Mouse (Mus musculus) forelimb bud, embryonic 11.5 days (tissue): ENCODE results near the gene Arih1.

Experiments used
- DNase-seq: peaks from one replicate; pipeline ENCODE4 v3.0.0-alpha.2; 2012; ENCODE audit warnings: low read depth, low spot score

Arih1 gene

DNA sequence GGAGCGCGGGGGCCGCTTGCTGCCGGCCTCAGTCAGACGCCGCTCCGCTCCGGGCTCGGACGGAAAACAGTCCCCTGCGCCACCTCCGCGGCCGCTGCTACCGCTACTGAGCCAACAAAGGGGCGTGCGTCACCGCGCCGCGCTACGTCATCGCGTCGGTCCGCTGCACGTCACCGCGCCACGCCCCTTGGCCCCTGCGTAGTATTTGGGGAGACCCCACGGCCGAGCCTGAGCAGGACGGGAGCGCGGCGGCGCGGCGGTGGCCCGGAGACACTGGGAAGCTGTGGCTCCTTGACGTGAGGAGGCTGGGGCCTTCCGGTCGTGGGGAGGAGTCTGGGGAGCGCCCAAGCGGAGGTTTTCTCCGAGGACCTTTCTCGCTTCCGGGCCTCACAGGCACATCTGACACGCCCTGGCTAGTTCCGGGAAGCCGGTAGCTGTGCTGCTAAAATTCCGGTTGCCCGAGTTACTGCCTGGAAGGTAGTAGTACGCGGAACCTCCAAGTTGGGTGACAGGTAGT is at the start of gene Arih1:
TSS of gene Arih1 (minus strand) at position 70 of the 517 bp plus-strand sequence.
- DNase-seq: peak; percentile 98

GRCm38 (mm10) chr9:59533889-59534288 is 47.5 kb upstream of the Arih1 start:
- DNase-seq: no peak

DNA sequence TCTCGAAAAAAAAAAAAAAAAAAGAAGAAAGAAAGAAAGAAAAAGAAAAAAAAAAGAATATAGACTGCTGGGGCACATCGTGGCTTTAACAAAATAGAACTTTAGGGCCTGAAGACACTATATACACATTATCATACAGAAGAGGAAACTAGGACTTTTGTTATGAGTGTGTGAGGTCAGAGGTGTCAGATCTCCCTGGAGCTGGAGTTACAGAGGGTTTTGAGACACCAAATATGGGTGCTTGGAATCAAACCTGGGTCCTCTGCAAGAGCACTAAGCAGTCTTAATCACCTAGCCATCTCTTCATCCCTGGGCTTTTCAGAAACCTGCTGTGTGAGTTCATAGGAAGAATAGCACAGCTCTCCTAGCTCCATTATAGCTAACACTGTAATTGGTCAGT is 47.0 kb upstream of the Arih1 start:
- DNase-seq: no peak

DNA sequence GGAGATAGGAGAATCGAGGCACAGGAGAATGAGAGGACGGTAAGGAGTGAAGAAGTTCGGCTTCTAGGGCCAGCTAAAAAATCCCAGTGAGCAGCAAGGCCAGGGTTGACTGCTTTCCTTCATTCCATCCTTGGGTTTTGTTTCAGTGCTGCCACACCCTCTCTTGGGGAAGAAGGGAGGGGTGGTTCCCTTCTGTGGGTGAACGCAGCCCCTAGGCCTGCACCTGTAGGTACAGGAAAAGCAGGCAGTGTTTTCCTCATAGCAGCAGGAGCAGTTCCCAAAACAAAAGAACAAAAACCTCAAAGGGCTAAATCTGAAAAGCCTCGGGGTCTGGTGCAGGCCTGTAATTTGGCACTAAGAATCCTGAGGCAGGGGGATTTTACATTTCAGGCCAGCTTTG is 45.2 kb upstream of the Arih1 start:
- DNase-seq: no peak

DNA sequence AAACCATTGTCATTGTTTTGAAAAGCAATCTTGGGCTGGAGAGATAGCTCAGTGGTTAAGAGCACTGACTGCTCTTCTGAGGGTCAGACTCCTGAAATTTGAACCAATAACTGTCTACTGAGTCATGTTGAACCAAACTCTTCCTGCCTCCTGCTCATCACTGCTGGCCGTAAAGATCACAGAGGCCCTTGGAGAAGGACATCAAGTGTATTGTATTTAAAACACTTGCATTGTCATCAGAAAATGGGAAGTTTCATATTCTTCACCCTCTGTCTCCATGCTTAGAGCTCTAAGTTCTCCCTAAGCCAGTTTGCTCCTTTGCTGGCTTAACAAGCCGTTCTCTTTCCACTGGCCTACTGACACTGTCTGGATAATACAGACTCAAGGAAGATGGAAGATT is 41.9 kb upstream of the Arih1 start:
- DNase-seq: no peak

DNA sequence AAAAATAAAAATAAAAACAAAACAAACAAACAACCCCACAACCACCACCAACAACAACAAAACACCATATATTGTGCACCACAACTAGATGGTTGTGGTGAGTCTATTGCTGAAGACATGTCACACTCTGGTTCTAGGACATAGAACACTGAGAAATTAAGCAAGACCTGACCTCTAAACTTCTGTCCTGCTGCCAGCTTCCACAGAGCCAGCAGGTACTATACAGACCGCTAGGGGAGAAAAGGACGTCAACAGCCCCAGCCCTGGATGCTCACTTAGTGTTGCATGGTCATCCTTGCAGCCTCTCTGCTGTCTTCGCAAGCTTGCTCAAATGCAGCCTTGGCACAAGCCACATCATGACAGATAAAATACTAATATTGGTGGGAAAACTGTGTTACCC is 41.2 kb upstream of the Arih1 start:
- no peak for DNase-seq

DNA sequence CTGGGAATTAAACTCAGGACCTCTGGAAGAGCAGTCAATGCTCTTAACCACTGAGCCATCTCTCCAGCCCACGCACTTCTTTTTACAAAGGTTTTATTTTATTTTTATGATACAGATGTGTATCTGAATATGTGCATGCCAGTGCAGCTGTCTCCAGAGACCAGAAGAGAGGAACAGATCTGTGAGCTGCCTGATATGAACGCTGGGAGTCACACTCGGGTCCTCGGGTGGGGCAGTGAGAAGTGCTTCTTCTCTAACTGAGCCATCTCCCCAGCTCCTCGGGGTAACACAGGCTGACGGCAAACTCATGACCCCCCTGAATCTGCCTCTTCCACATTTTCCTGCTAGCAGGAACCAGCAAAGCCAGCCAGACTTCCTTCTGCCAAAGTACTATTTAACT is 40.3 kb upstream of the Arih1 start:
- no peak for DNase-seq

GRCm38 (mm10) chr9:59522906-59523305 is 36.5 kb upstream of the Arih1 start:
- no peak for DNase-seq

GRCm38 (mm10) chr9:59519396-59519795 is 33.0 kb upstream of the Arih1 start:
- no peak for DNase-seq

- no peak for DNase-seq
These were observed 32.6 kb upstream of the Arih1 start for GRCm38 (mm10) chr9:59518976-59519375.

GRCm38 (mm10) chr9:59517127-59517526 is 30.7 kb upstream of the Arih1 start:
- DNase-seq: no peak

DNA sequence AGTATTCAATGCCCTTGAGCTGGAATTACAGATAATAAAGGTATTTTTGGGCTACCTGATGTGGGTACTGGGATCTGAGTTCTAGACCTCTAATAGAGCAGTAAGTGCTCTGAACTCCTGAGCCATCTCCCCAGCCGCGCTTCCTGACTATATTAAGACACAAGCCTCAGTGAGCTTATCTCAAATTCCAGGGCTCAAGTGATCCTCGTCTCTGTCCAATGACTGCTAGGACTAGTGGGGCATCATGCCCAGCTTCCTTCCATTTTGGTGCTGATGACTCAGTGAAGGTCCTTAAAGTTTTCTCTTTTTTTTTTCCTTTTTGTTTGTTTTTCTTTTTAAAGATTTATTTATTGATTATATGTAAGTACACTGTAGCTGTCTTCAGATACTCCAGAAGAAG is 28.7 kb upstream of the Arih1 start:
- DNase-seq: no peak

DNA sequence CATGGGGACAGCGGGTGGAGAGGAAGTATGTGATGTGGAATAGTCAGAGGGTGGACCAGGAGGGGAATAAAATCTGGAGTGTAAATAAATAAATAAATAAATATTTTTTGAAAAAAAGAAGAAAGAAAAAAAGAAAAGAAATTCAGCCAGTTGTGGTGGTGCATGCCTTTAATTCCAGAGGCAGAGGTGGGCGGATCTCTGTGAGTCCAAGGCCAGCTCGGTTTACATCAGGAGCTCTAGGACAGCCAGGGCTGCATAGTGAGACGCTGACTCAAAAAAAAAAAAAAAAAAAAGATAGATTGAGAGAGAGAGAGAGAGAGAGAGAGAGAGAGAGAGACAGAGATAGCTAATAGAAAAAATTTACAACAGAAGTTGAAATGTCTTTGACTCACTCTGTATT is 26.0 kb upstream of the Arih1 start:
- no peak for DNase-seq

DNA sequence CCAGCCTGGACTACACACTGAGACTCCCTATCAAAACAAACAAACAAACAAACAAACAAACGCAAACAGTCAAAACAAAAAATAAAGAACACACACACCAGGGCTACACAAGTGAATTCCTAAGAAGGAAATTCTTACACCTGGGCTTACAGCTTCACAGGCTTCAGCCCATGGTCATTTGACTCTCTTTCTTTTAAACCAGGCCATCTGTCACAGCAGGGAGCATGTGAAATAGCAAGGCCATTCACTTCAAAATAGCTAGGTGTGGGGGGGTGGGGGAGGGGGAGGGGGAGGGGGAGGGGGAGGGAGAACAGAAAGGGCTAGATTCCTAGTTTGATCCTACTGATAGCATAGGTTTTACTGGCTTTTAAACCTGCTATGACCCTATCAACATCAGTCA is 21.7 kb upstream of the Arih1 start:
- peak; percentile 37 for DNase-seq

DNA sequence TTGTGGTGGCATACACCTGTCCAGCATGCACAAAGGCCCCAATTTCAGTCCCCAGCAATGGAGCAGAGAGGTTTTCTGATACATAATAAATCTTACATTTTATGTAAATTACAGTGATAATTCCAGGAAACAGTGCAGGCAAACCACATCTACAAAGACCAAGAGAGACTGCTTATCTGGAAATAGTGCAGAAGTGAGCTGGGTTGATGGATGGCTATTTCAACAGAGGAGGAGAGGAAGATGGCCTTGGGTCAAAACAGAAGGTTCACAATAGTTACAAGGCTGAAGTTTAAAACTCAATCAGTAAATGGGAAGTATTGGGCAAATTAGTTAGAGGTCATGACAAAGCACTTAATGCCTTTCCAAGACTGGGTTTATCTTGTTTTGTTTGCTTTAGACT is 913 bp upstream of the Arih1 start:
- DNase-seq: no peak

DNA sequence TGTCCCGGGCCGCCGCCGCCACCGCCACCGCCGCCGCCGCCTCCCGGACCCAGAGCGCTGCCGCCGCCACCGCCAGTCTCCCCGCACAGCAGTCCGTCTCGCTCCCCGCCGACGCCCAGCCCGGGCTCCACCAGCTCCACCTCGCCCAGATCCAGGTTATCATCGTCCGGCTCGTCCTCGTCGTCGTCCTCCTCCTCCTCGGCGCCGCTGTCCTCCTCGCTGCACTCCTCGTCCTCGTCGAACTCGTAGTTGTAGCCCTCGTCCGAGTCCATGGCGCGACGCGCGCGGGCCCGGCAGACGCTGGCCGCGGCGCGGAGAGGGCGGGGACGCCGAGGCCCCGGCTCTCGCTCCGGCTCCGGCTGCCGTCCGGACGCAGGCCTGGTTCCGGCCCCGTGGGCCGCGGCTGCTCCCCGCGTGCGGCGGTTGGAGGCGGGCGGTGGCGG is 321 bp downstream of the Arih1 start:
- DNase-seq: no peak

DNA sequence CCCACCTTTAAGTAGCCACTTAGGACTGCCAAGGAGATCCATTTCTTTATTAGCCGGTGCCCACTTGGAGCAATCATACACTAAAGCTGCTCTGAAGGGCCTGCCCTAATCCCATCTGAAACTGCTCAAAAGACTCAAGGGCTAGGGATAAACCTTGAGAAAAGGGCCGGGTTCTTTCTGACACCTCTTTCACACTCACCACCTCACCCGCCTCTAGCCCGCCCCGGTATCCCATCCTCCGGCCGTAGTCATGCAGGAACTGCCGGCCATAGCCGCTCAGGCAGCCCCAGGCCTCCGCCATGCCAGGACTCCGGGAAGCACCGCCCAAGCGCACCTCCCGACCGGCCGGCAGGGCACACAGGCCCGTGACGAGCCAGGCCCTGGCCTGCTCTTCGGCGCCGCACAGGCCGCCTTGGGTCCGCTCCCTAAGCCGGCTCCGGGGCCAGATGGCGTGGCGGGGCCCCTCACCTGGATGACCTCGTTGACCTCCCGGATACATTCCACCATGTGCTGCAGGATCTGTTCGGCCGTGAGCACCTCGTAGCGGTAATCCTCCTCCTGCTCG is 825 bp downstream of the Arih1 start:
- peak; percentile 37 for DNase-seq

- no peak for DNase-seq
These were observed 1.7 kb downstream of the Arih1 start for GRCm38 (mm10) chr9:59484760-59485159.

DNA sequence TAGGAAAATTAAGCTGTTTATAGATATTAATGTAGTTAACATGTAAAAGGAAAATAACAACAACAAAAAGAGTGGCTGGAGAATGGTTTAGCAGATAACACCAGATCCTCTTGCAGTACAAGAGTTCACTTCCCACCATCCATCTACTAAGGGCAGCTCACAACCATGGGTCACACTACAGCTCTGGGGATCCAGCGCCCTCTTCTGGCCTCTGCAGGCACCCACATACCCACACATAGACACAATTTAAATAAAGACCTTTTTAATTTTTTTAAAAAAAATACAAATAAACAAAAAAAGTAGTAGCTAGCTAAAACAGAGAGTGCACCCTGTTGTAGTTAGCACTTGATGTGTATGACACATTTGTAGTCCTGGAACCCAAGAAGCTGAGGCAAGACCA is 4.0 kb downstream of the Arih1 start:
- peak; percentile 23 for DNase-seq

DNA sequence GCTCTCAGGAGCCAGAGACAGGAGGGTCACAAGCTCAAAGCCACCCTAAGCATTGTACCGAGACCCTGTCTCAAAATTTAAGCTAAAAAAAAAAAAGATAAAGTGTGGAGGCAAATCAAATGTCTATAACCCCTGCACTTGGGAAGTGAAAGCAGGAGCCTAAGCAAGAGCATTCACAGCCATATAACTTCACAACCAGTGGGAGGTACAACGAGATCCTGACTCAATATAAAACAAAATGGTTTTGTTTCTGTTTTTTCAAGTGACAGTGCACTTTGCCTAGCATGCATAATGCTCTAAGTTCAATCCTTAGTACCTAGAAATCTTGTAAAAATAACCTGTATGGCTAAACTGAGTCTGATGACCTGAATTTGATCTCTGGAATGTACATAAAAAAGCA is 9.8 kb downstream of the Arih1 start:
- DNase-seq: no peak

DNA sequence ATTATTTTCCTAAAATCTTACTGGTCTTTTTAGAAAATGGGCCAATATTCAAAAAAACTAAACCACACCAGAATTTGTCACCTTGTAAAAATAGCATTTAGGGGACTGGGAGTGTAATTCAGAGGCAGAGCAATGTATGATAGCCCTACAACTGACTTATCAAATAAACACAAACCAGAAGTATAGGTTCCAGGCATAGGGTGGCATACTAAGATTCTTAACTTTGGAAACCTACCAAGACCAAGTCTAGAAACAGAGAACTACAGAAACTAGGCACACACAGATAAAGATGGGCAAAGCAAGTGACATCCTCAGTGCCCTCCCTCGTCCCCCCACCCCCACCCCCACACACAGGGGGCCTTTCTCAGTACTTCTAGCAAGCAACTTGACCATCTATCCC is 11.6 kb downstream of the Arih1 start:
- no peak for DNase-seq

GRCm38 (mm10) chr9:59473171-59473570 is 13.2 kb downstream of the Arih1 start:
- DNase-seq: no peak

- DNase-seq: no peak
These were observed 17.0 kb downstream of the Arih1 start for GRCm38 (mm10) chr9:59469446-59469845.

- DNase-seq: no peak
These were observed 22.1 kb downstream of the Arih1 start for GRCm38 (mm10) chr9:59464293-59464692.
